Mouse (Mus musculus) forebrain, embryonic 10.5 days (tissue): Measurements from ENCODE around the gene Ceacam18. TPM values are rescaled to one million over a fixed set of nuclear protein-coding genes. Genes with fewer than 3 reads are reported as not detected.
"Not testable (repeated sequence)": the region's sequence is repeated elsewhere in the genome, so short reads cannot be mapped to it uniquely, and the experiment has no call there.

Source experiments
- DNase-seq: peaks from one replicate; pipeline ENCODE4 v3.0.0-alpha.2; 2017; ENCODE audit warnings: low spot score; ENCODE audit errors: extremely low spot score
- H3K27ac ChIP-seq: fragments of 300-500 bp; sonication (generic); 2 replicates; pipeline ENCODE4 v1.5.1; 2016; ENCODE audit warnings: mild to moderate bottlenecking
- H3K27me3 ChIP-seq: fragments of 300-500 bp; sonication (generic); 2 replicates; pipeline ENCODE4 v1.6.1; 2016; ENCODE audit warnings: mild to moderate bottlenecking; ENCODE audit not compliant: poor library complexity, severe bottlenecking
- H3K36me3 ChIP-seq: fragments of 300-500 bp; sonication (generic); replicated peaks from 2 replicates; pipeline ENCODE4 v1.6.1; 2016; ENCODE audit warnings: mild to moderate bottlenecking, moderate library complexity
- H3K4me1 ChIP-seq: fragments of 300-500 bp; sonication (generic); 2 replicates; pipeline ENCODE4 v1.6.1; 2016
- H3K4me3 ChIP-seq: fragments of 300-500 bp; sonication (generic); 2 replicates; pipeline ENCODE4 v1.5.1; 2016; ENCODE audit warnings: mild to moderate bottlenecking, moderate library complexity
- H3K9me3 ChIP-seq: fragments of 300-500 bp; sonication (generic); 2 replicates; pipeline ENCODE4 v1.6.1; 2016; ENCODE audit warnings: mild to moderate bottlenecking, moderate library complexity
- WGBS: fragments of 180-500 bp; shearing (Covaris S2); methylation state at CpG from one replicate; pipeline ENCODE4 v1.1.7; 2016; 5-methylcytosine and 5-hydroxymethylcytosine counted together
- polyA plus RNA-seq: library from polyadenylated mRNA; unstranded; fragments of >200 nt; fragmentation: Nextera tagmentation; extraction: Ambion mirVana; gene quantifications from 2 replicates; pipeline ENCODE4 v1.2.1, GENCODE M21; 2016

Gene Ceacam18
- polyA plus RNA-seq, 1 experiment from 2014 or later: not detected

DNA sequence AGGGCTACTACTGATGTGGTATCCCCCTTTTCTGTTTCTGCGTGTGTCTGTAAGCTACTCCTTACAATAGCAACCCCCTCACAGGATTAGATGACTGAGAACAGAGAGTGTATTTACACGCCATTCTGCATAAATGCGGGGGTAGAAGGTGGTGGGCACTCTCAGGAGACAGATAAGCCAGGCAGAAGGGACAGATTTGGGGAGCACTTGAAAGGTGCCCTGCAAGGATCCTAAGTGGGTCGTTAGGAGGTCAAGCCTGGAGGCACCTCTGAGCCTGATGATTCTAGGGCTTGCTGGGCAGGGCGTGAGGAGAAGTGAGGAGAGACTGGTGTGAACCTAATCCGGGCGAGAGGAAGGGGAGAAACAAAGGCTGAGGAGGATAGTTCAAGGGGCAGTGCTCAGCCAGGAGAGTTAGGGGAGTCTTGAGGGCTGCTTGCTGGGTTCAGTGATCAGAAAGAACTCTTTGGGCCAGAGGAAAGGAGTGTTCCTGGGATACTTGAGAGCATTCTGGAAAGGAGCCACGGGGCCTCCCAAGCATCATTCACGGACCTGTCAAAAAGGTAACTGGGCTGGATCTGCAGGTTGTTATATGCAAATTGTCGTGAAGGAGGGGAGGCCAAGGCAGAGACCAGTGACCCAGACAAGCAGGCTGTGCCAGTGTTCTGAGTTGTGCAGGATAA, 38.2 kb downstream of the Ceacam18 start:
- peaks cover 15% of the 10 kb centered on the region for H3K4me1 ChIP-seq
- H3K27ac ChIP-seq: peak overlapping the region; percentile 88
- H3K4me3 ChIP-seq: peak overlapping the region; percentile 67
- H3K27me3 ChIP-seq: no peaks in the 10 kb centered on the region
- peaks cover 39% of the 10 kb centered on the region for H3K36me3 ChIP-seq
- peaks cover 27% of the 10 kb centered on the region; the same call in 1 of the 2 replicates for H3K9me3 ChIP-seq
- WGBS: 19% methylated on average over 10 of the region's 10 CpGs
- no peak for DNase-seq

DNA sequence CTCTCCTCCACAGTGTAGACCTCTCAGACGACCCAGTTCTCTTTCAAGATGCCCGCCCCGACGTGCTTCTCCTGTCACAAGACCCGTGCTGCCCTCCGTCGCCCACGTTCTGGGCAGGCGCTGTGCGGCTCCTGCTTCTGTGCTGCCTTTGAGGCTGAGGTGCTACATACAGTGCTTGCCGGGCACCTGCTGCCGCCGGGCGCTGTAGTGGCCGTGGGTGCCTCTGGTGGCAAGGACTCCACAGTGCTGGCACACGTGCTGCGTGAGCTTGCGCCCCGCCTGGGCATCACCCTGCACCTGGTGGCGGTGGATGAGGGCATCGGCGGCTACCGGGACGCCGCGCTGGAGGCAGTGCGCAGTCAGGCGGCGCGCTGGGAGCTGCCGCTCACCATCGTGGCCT, 40.6 kb downstream of the Ceacam18 start:
- H3K9me3 ChIP-seq: peaks cover 27% of the 10 kb centered on the region; the same call in 1 of the 2 replicates
- peaks cover 15% of the 10 kb centered on the region for H3K4me1 ChIP-seq
- WGBS: 92% methylated on average over 32 of the region's 32 CpGs
- DNase-seq: no peak
- H3K4me3 ChIP-seq: no peak overlapping the region
- peaks cover 49% of the 10 kb centered on the region for H3K36me3 ChIP-seq
- no peaks in the 10 kb centered on the region for H3K27me3 ChIP-seq
- H3K27ac ChIP-seq: no peak overlapping the region

DNA sequence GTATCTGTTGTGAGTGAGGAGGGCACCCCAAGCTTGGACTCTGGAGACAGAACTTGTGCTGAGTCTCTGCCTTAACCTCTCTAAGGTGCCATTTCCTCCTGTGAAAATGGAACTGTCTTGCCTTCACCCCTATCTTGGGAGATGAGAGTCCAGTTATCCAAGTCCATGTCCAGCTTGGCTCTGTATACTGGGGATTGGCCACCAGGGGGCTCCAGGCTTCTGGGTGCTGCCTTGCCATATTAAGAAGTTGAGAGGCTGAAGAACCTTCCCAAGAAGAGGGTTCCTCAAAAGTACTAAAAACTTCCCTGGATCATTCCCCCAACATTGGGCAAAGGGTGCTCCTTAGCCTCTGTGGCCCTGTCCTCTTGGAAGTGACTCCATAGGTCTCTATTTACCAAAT, 44.0 kb downstream of the Ceacam18 start:
- no peak overlapping the region for H3K4me3 ChIP-seq
- peaks cover 27% of the 10 kb centered on the region; the same call in 1 of the 2 replicates for H3K9me3 ChIP-seq
- H3K27me3 ChIP-seq: no peaks in the 10 kb centered on the region
- no peaks in the 10 kb centered on the region for H3K4me1 ChIP-seq
- DNase-seq: peak; percentile 30
- no peak overlapping the region for H3K27ac ChIP-seq
- H3K36me3 ChIP-seq: peaks cover 49% of the 10 kb centered on the region

DNA sequence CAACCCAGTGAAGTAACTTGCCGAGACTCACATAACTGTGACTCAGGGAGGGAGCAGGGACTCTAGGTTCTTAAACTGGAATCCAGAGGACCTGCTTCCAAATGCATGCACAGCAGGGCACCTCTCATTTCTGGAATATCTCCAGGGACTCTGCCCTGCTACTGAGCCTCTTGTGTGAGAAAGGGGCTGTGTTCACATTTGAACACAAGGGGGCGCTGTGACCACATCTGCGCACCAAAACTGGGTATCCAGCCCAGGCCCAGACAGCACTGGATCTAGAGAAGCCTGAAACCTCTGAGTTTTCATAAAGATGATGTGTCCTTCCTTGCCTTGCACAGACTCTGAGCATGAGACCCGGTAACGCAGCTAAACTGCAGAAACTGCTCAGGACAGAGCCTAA, 46.5 kb downstream of the Ceacam18 start:
- DNase-seq: peak; percentile 71
- Histone ChIP-seq H3K27me3 (no peaks in the 10 kb centered on the region), H3K4me3 (no peak overlapping the region), H3K9me3 (peaks cover 16% of the 10 kb centered on the region; the same call in 1 of the 2 replicates), H3K27ac (no peak overlapping the region), H3K4me1 (no peaks in the 10 kb centered on the region), H3K36me3 (peaks cover 27% of the 10 kb centered on the region)
- WGBS: 20% methylated on average over 5 of the region's 5 CpGs

DNA sequence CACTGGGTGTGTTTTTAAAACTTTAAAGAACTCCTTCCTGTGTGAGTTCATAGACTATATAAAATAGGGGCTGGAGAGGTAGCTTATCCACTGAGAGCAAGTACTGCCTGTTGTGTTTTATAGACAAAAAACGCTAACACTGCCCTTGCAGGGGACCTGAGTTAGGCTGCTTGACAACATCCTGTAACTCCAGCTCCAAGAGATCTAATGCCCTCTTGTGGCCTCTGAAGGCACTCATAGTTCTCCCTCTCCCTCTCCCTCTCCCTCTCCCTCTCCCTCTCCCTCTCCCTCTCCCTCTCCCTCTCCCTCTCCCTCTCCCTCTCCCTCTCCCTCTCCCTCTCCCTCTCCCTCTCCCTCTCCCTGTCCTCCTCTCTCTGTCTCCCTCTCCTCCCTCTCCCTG, 48.0 kb downstream of the Ceacam18 start:
- not testable (repeated sequence) for H3K4me1 ChIP-seq, H3K4me3 ChIP-seq, H3K9me3 ChIP-seq, H3K27ac ChIP-seq, DNase-seq, H3K27me3 ChIP-seq
- WGBS: 16% methylated on average over 1 of the region's 1 CpGs
- peaks cover 12% of the 10 kb centered on the region for H3K36me3 ChIP-seq

DNA sequence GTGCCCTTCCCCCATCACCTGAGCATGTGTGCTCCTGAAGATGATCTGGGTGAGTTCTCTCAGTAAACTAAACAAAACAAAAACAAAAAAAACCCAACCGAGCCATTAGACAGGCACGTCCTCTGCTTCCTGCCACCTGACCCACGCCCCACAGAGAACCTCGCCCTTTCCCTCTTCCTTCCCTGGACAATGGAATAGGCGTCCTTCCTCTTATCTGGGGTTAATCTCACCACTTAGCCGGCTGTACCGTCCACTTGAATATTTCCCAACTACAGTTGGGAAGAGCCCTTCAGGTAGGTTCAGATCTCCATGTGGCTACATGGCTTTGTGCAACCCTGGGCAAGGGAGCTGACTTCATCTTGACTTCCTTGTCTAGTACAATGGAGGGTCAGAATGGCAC, 50.6 kb downstream of the Ceacam18 start:
- Histone ChIP-seq H3K27ac (no peak overlapping the region), H3K4me1 (no peaks in the 10 kb centered on the region), H3K36me3 (no peaks in the 10 kb centered on the region), H3K9me3 (no peaks in the 10 kb centered on the region), H3K27me3 (no peaks in the 10 kb centered on the region), H3K4me3 (no peak overlapping the region)
- DNase-seq: no peak
- WGBS: 78% methylated on average over 7 of the region's 7 CpGs

DNA sequence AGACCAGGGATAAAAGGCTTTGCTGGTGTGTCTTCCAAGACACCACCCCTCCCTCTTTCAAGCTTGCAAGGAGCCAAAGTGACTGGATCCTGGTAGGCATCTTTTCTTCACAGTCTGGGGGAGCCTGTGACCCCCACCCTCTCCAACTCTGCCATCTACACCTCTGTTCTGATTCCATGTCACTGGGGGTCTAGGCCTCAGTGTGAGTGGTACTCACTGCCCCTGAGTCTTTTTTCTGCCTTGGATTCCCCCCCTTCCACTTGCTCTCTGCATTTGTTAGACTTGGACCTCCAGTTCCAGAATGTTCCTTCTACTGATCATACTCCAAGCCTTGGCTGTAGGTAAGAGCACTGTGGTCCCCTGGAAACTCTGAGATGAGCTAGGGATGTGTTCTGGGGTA, 55.6 kb downstream of the Ceacam18 start, which contains the start of gene Klk14:
Klk14 (plus strand) TSS at position 301 of the 400 bp plus-strand sequence.
- Histone ChIP-seq H3K4me3 (no peak within 1 kb of the TSS), H3K36me3 (no peaks in the 10 kb centered on the region), H3K9me3 (peaks cover 4% of the 10 kb centered on the region; the same call in 1 of the 2 replicates), H3K27ac (no peak within 1 kb of the TSS), H3K27me3 (no peaks in the 10 kb centered on the region), H3K4me1 (no peaks in the 10 kb centered on the region)
- no peak for DNase-seq

Other genes starting within 250 kb of the Ceacam18 start
- gene Siglecg, start 226.5 kb upstream of the Ceacam18 start, polyA plus RNA-seq: 0.15 TPM in 1 of 2 replicates, not detected in the other
- gene Lim2, start 207.0 kb upstream of the Ceacam18 start, polyA plus RNA-seq: not detected in 2 replicates
- gene Nkg7, start 197.6 kb upstream of the Ceacam18 start, polyA plus RNA-seq: not detected in 2 replicates
- not detected in 2 replicates for gene Cldnd2, start 193.9 kb upstream of the Ceacam18 start, polyA plus RNA-seq
- 249 TPM in 2 replicates for gene Etfb, start 190.6 kb upstream of the Ceacam18 start, polyA plus RNA-seq
- 0.31 and 0.50 TPM in 2 replicates for gene Gm45233, start 190.6 kb upstream of the Ceacam18 start, polyA plus RNA-seq
- 2.1 and 2.7 TPM in 2 replicates for gene Vsig10l, start 171.6 kb upstream of the Ceacam18 start, polyA plus RNA-seq
- 0.80 and 1.1 TPM in 2 replicates for gene Iglon5, start 144.6 kb upstream of the Ceacam18 start, polyA plus RNA-seq
- not detected in 2 replicates for gene 4931406B18Rik, start 128.8 kb upstream of the Ceacam18 start, polyA plus RNA-seq
- gene Cd33, start 90.3 kb upstream of the Ceacam18 start, polyA plus RNA-seq: 0.70 and 0.86 TPM in 2 replicates
- gene Zfp658, start 72.5 kb upstream of the Ceacam18 start, polyA plus RNA-seq: 4.8 and 5.1 TPM in 2 replicates
- 14.6 and 15.3 TPM in 2 replicates for gene Zfp719, start 55.1 kb upstream of the Ceacam18 start, polyA plus RNA-seq
- 1.5 and 2.3 TPM in 2 replicates for gene Zfp819, start 27.5 kb upstream of the Ceacam18 start, polyA plus RNA-seq
- gene Siglece, start 25.5 kb downstream of the Ceacam18 start, polyA plus RNA-seq: 0.21 and 0.22 TPM in 2 replicates
- gene Ctu1, start 37.3 kb downstream of the Ceacam18 start, polyA plus RNA-seq: 15.7 and 18.4 TPM in 2 replicates
- not detected in 2 replicates for gene Klk14, start 55.7 kb downstream of the Ceacam18 start, polyA plus RNA-seq
- gene Klk13, start 77.9 kb downstream of the Ceacam18 start, polyA plus RNA-seq: 0.29 and 0.64 TPM in 2 replicates
- not detected in 2 replicates for gene Klk12, start 134.2 kb downstream of the Ceacam18 start, polyA plus RNA-seq
- gene Klk11, start 139.9 kb downstream of the Ceacam18 start, polyA plus RNA-seq: 0.11 TPM in 1 of 2 replicates, not detected in the other
- gene Klk10, start 146.3 kb downstream of the Ceacam18 start, polyA plus RNA-seq: 0.11 and 0.43 TPM in 2 replicates
- gene Klk9, start 157.2 kb downstream of the Ceacam18 start, polyA plus RNA-seq: not detected in 2 replicates
- 12.6 and 12.8 TPM in 2 replicates for gene Klk8, start 162.9 kb downstream of the Ceacam18 start, polyA plus RNA-seq
- gene Klk7, start 176.6 kb downstream of the Ceacam18 start, polyA plus RNA-seq: not detected in 2 replicates
- not detected in 2 replicates for gene Klk6, start 189.8 kb downstream of the Ceacam18 start, polyA plus RNA-seq
- gene Klk5, start 207.3 kb downstream of the Ceacam18 start, polyA plus RNA-seq: 0.19 and 0.30 TPM in 2 replicates
- gene Klk4, start 246.5 kb downstream of the Ceacam18 start, polyA plus RNA-seq: not detected in 2 replicates